Mouse (Mus musculus) C2C12 (cell line): Measurements from ENCODE around the gene Fbxw15.
"Not testable (repeated sequence)": the region's sequence is repeated elsewhere in the genome, so short reads cannot be mapped to it uniquely, and the experiment has no call there.

Experiments
- CEBPB ChIP-seq: IDR thresholded peaks from one replicate; pipeline ENCODE4 v1.6.1; 2011; ENCODE audit warnings: low read depth, mild to moderate bottlenecking, control low read depth, moderate library complexity
- CTCF ChIP-seq: IDR thresholded peaks from one replicate; pipeline ENCODE4 v1.5.1; 2011; ENCODE audit not compliant: control insufficient read depth, insufficient read depth, insufficient read length
- MAX ChIP-seq: IDR thresholded peaks from one replicate; pipeline ENCODE4 v1.6.1; 2011; ENCODE audit warnings: mild to moderate bottlenecking, control low read depth
- MYOG ChIP-seq: IDR thresholded peaks from one replicate; pipeline ENCODE4 v1.6.1; 2011; ENCODE audit not compliant: control insufficient read depth, insufficient read length; ENCODE audit errors: extremely low read depth

DNA sequence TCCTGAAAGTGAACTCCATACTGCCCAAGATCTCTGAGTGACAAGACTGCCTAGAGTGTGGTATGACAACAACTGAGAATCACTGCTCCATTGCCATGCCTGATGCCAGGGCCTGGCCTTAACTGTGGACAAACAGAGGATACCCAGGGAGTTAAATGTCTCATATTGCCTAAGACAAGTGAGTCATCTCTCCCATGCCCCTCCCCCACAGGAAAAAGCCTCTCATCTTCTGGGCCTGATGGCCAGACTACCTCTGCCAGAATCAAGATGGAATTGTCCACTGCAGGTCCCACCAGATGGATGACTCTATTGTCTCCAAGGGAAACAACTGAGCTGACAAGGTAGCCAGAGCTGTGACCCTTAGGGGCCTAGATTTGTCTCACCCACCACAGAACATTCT lies 6.0 kb downstream of the Fbxw15 start:
- TF ChIP-seq CTCF, MAX, MYOG, CEBPB: not testable (repeated sequence)
